Mouse (Mus musculus) CH12.LX (cell line): ENCODE results near the gene Emc8. TPM values are rescaled to one million over a fixed set of nuclear protein-coding genes. Genes with fewer than 3 reads are reported as not detected.

Experiments used
- DNase-seq: peaks from one replicate; pipeline ENCODE4 v3.0.0-alpha.2; 2013; ENCODE audit errors: extremely low read depth
- H3K27ac ChIP-seq: 2 replicates; pipeline ENCODE4 v1.5.1; 2012; ENCODE audit warnings: low read depth, mild to moderate bottlenecking, control low read depth, moderate library complexity; ENCODE audit not compliant: insufficient read depth
- H3K27me3 ChIP-seq: replicated peaks from 2 replicates; pipeline ENCODE3; 2012; ENCODE audit warnings: inconsistent platforms
- H3K36me3 ChIP-seq, 2 experiments: replicated peaks in 1 of 2; 2 replicates each; pipeline versions ENCODE3 to v1.6.1; 2012; ENCODE audit warnings: inconsistent platforms in 1 of 2, low read length in 1 of 2, mild to moderate bottlenecking in 1 of 2, mixed read lengths in 1 of 2, moderate library complexity in 1 of 2; ENCODE audit not compliant: control insufficient read depth in 1 of 2, insufficient read depth in 1 of 2
- H3K4me1 ChIP-seq, 2 experiments: 2 replicates each; pipeline ENCODE4 v1.6.1; 2012; ENCODE audit warnings: inconsistent platforms in 1 of 2, moderate library complexity in 1 of 2; ENCODE audit not compliant: insufficient read depth in 2 of 2, control insufficient read depth in 1 of 2
- H3K4me2 ChIP-seq: 2 replicates; pipeline ENCODE4 v1.6.1; 2012; ENCODE audit warnings: low read depth, mild to moderate bottlenecking, control low read depth; ENCODE audit not compliant: poor library complexity, insufficient read depth, severe bottlenecking
- H3K4me3 ChIP-seq, 3 experiments: fragments of 150-350 bp in 1 of 3; sonication (generic) in 1 of 3; replicated peaks in 1 of 3; 2 replicates each; pipeline versions ENCODE3 to v1.5.1; 2011 to 2012; ENCODE audit warnings: low read depth in 2 of 3, low read length in 2 of 3, mild to moderate bottlenecking in 2 of 3, moderate library complexity in 2 of 3, control low read depth in 1 of 3, improper control_type of control experiment in 1 of 3, inconsistent platforms in 1 of 3, mixed read lengths in 1 of 3; ENCODE audit not compliant: poor library complexity in 1 of 3
- H3K79me2 ChIP-seq: replicated peaks from 2 replicates; pipeline ENCODE4 v1.6.1; 2012; ENCODE audit warnings: mild to moderate bottlenecking, moderate library complexity; ENCODE audit not compliant: control insufficient read depth, poor library complexity, insufficient read depth, severe bottlenecking; ENCODE audit errors: extremely low read depth
- H3K9ac ChIP-seq: 2 replicates; pipeline ENCODE4 v1.6.1; 2012; ENCODE audit warnings: low read depth, mild to moderate bottlenecking, control low read depth, moderate library complexity; ENCODE audit not compliant: insufficient read depth
- H3K9me3 ChIP-seq: replicated peaks from 2 replicates; pipeline ENCODE3; 2012; ENCODE audit warnings: low read length, inconsistent platforms, mixed read lengths
- BHLHE40 ChIP-seq: IDR thresholded peaks from 2 replicates; pipeline ENCODE4 v1.6.1; 2011; ENCODE audit warnings: mild to moderate bottlenecking, low read depth, low read length, improper control_type of control experiment
- CHD1 ChIP-seq: IDR thresholded peaks from 2 replicates; pipeline ENCODE4 v1.6.1; 2012; ENCODE audit warnings: low read depth, low read length, improper control_type of control experiment, inconsistent platforms
- E2F4 ChIP-seq: IDR thresholded peaks from 2 replicates; pipeline ENCODE4 v1.6.1; 2011; ENCODE audit warnings: low read depth, low read length, improper control_type of control experiment; ENCODE audit not compliant: insufficient replicate concordance
- ETS1 ChIP-seq: conservative IDR thresholded peaks from 2 replicates; pipeline ENCODE4 v1.6.1; 2012; ENCODE audit warnings: low read depth, mild to moderate bottlenecking, inconsistent platforms, low read length, improper control_type of control experiment, moderate library complexity
- GABPA ChIP-seq: IDR thresholded peaks from 2 replicates; pipeline ENCODE4 v1.6.1; 2012; ENCODE audit warnings: low read depth, low read length, improper control_type of control experiment, inconsistent platforms; ENCODE audit not compliant: insufficient replicate concordance
- KAT2A ChIP-seq: IDR thresholded peaks from 2 replicates; pipeline ENCODE4 v1.6.1; 2012; ENCODE audit warnings: low read length, improper control_type of control experiment, inconsistent platforms; ENCODE audit not compliant: insufficient replicate concordance
- MAX ChIP-seq: IDR thresholded peaks from 2 replicates; pipeline ENCODE4 v1.6.1; 2011; ENCODE audit warnings: low read length, improper control_type of control experiment
- MEF2A ChIP-seq: IDR thresholded peaks from 2 replicates; pipeline ENCODE4 v1.6.1; 2014; ENCODE audit warnings: low read depth, mild to moderate bottlenecking, inconsistent platforms, low read length, improper control_type of control experiment, borderline replicate concordance
- NELFE ChIP-seq: IDR thresholded peaks from 2 replicates; pipeline ENCODE4 v1.6.1; 2011; ENCODE audit warnings: low read depth, low read length, improper control_type of control experiment
- NRF1 ChIP-seq: IDR thresholded peaks from 2 replicates; pipeline ENCODE4 v1.6.1; 2014; ENCODE audit warnings: low read depth, mild to moderate bottlenecking, inconsistent platforms, low read length, improper control_type of control experiment, moderate library complexity
- PAX5 ChIP-seq: IDR thresholded peaks from 2 replicates; pipeline ENCODE4 v1.6.1; 2012; ENCODE audit warnings: low read length, inconsistent platforms, mixed read lengths
- POLR2A ChIP-seq: IDR thresholded peaks from 2 replicates; pipeline ENCODE4 v1.6.1; 2011; ENCODE audit warnings: low read depth, mild to moderate bottlenecking, improper control_type of control experiment, low read length
- POLR2AphosphoS2 ChIP-seq: IDR thresholded peaks from 2 replicates; pipeline ENCODE4 v1.6.1; 2011; ENCODE audit warnings: low read depth, low read length, improper control_type of control experiment
- RCOR1 ChIP-seq: conservative IDR thresholded peaks from 2 replicates; pipeline ENCODE4 v1.6.1; 2012; ENCODE audit warnings: low read depth, mild to moderate bottlenecking, inconsistent platforms, low read length, improper control_type of control experiment
- SMC3 ChIP-seq: IDR thresholded peaks from 2 replicates; pipeline ENCODE4 v1.6.1; 2011; ENCODE audit warnings: low read depth, low read length, improper control_type of control experiment
- TBP ChIP-seq: conservative IDR thresholded peaks from 2 replicates; pipeline ENCODE4 v1.6.1; 2011; ENCODE audit warnings: low read depth, low read length, improper control_type of control experiment
- TCF12 ChIP-seq: IDR thresholded peaks from 2 replicates; pipeline ENCODE4 v1.6.1; 2014; ENCODE audit warnings: low read depth, mild to moderate bottlenecking, inconsistent platforms, low read length, improper control_type of control experiment
- ZMIZ1 ChIP-seq: IDR thresholded peaks from 2 replicates; pipeline ENCODE4 v1.6.1; 2012; ENCODE audit warnings: low read depth, mild to moderate bottlenecking, inconsistent platforms, low read length, improper control_type of control experiment
- dilution Hi-C: fragments of 300-500 bp; cut with MboI; formaldehyde crosslinking; loops from 2 replicates; pipeline ENCODE4 v1.14.3; 2020; ENCODE audit warnings: low sequenced_read_pairs; ENCODE audit not compliant: extremely low pct_unique_long_range_greater_than_20kb, extremely low pct_ligation_motif_present
- in situ Hi-C: fragments of 300-500 bp; cut with MboI; formaldehyde crosslinking; loops from 3 replicates; pipeline ENCODE4 v1.14.3; 2019; ENCODE audit warnings: low sequenced_read_pairs, low pct_ligation_motif_present, low pct_unique_long_range_greater_than_20kb, mixed read lengths
- polyA plus RNA-seq: library from polyadenylated mRNA; unstranded; fragments of >175 nt; gene quantifications from 2 replicates; pipeline ENCODE4 v1.2.1, GENCODE M21; 2012; ENCODE audit warnings: low read depth; ENCODE audit not compliant: insufficient read length
- total RNA-seq, 2 experiments: library from RNA; depleted of rRNA; stranded (reverse); fragments of 300-350 nt in 1 of 2; fragments of >200 nt in 1 of 2; gene quantifications; 2 replicates each; pipeline ENCODE4 v1.2.3; 2012 to 2014

Gene Emc8
- total and polyA plus RNA-seq, 3 experiments = 33.4 to 184 (median 113) TPM

DNA sequence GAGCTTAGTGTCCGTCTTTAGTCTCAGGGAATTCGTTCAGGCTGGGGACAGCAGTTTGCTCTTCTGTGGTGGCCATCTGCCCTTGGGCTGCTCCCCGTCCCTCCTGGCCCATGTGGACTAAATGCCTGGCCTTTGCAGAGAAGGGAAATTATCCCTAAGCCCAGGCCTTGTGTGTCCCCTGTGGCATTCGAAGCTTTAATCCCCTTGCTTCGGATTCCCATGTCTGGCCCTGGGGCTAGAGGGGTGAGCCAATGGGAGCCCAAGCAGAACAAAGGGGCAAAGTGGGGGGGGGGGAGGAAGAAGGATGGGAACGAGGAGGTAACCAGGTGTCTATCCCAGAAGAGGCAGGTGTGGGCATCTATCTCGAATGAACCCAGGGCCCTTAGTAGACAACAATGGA, 20.8 kb downstream of the Emc8 start, which contains the start of gene 1190005I06Rik:
TSS of gene 1190005I06Rik (minus strand) at position 101 of the 400 bp plus-strand sequence.
- no peaks in the 10 kb centered on the region for H3K9me3 ChIP-seq
- no peak within 1 kb of the TSS for H3K9ac ChIP-seq
- in situ Hi-C loops = no loop called here
- no peak within 1 kb of the TSS for H3K4me2 ChIP-seq
- dilution Hi-C loops = no loop called here
- H3K79me2 ChIP-seq = no peaks in the 10 kb centered on the region
- H3K27me3 ChIP-seq = no peaks in the 10 kb centered on the region
- H3K4me1 ChIP-seq = no peaks in the 10 kb centered on the region
- no peak within 1 kb of the TSS for H3K4me3 ChIP-seq
- H3K27ac ChIP-seq = no peak within 1 kb of the TSS
- TF ChIP-seq POLR2AphosphoS2 (no peak), NRF1 (no peak), RCOR1 (no peak), ZMIZ1 (no peak), PAX5 (no peak), SMC3 (no peak), NELFE (no peak), E2F4 (no peak), GABPA (no peak)
- DNase-seq = no peak
- H3K36me3 ChIP-seq = peaks cover 0 to 32% of the 10 kb centered on the region in 2 experiments

DNA sequence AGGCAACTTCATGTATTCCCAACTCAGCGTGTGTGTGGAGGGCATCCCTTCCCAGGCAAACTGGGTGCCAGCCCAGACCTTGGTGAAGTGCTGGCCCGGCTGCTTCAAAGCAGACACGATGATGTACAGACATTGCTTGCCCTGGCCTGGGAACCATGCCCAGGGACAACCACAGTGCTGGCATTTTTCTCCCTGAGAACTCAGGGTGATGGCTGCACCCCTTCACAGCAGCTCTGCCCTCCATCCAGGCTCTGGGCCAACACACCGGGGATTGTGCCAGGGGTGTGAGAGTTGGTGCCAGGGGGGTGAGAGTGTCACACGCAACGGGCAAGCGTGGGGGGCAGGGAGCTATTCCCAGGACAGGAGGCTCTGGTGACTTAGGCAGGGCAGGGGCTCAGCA, 23.7 kb downstream of the Emc8 start:
- Histone ChIP-seq H3K9ac (no peak overlapping the region), H3K4me2 (no peak overlapping the region), H3K9me3 (no peaks in the 10 kb centered on the region), H3K4me1 (no peaks in the 10 kb centered on the region), H3K27me3 (no peaks in the 10 kb centered on the region), H3K4me3 (no peak overlapping the region), H3K79me2 (no peaks in the 10 kb centered on the region), H3K27ac (no peak overlapping the region), H3K36me3 (peaks cover 0 to 10% of the 10 kb centered on the region in 2 experiments)
- TF ChIP-seq TCF12 (no peak), BHLHE40 (no peak), KAT2A (no peak), E2F4 (no peak), RCOR1 (no peak), MAX (no peak), ETS1 (no peak), CHD1 (no peak), MEF2A (no peak), TBP (no peak), POLR2A (no peak)
- in situ Hi-C loops = no loop called here
- dilution Hi-C loops = no loop called here
- DNase-seq = no peak
